Mouse (Mus musculus) hindbrain, embryonic 11.5 days (tissue): ENCODE results near the gene Trim2. TPM values are rescaled to one million over a fixed set of nuclear protein-coding genes. Genes with fewer than 3 reads are reported as not detected.
A peak's percentile ranks its signal among the peaks of the same experiment; 100 is the strongest.

Experiments
- ATAC-seq: fragments of 200-750 bp; cut with Nextera tagmentation; 2 replicates; pipeline ENCODE4 v1.8.0; 2017; ENCODE audit warnings: mild to moderate bottlenecking, moderate TSS enrichment, moderate library complexity; ENCODE audit not compliant: low FRiP score
- DNase-seq: peaks from one replicate; pipeline ENCODE4 v3.0.0-alpha.2; 2015; ENCODE audit warnings: low spot score
- H3K27ac ChIP-seq: fragments of 300-500 bp; sonication (generic); 2 replicates; pipeline ENCODE4 v1.5.1; 2014; ENCODE audit warnings: mild to moderate bottlenecking, low read depth, low read length
- H3K27me3 ChIP-seq: fragments of 300-500 bp; sonication (generic); 2 replicates; pipeline ENCODE4 v1.6.1; 2014; ENCODE audit warnings: mild to moderate bottlenecking, low read length, moderate library complexity, mixed read lengths; ENCODE audit not compliant: control insufficient read depth, insufficient read depth
- H3K36me3 ChIP-seq: fragments of 300-500 bp; sonication (generic); 2 replicates; pipeline ENCODE4 v1.6.1; 2014; ENCODE audit warnings: mild to moderate bottlenecking, low read length, moderate library complexity, mixed read lengths; ENCODE audit not compliant: control insufficient read depth, insufficient read depth
- H3K4me1 ChIP-seq: fragments of 300-500 bp; sonication (generic); replicated peaks from 2 replicates; pipeline ENCODE4 v1.6.1; 2014; ENCODE audit warnings: low read length, mixed read lengths; ENCODE audit not compliant: control insufficient read depth, insufficient read depth
- H3K4me2 ChIP-seq: fragments of 300-500 bp; sonication (generic); replicated peaks from 2 replicates; pipeline ENCODE4 v1.6.1; 2014; ENCODE audit warnings: mild to moderate bottlenecking, low read depth, low read length
- H3K4me3 ChIP-seq: fragments of 300-500 bp; sonication (generic); 2 replicates; pipeline ENCODE4 v1.5.1; 2014; ENCODE audit warnings: low read depth, low read length
- H3K9ac ChIP-seq: fragments of 300-500 bp; sonication (generic); 2 replicates; pipeline ENCODE4 v1.6.1; 2014; ENCODE audit warnings: low read depth, low read length
- H3K9me3 ChIP-seq: fragments of 300-500 bp; sonication (generic); 2 replicates; pipeline ENCODE4 v1.6.1; 2016; ENCODE audit warnings: low read length; ENCODE audit not compliant: control insufficient read depth
- WGBS: fragments of 180-500 bp; shearing (Covaris S2); extraction: QIAGEN DNeasy Blood & Tissue Kit; methylation state at CpG from one replicate; pipeline ENCODE4 v1.1.7; 2014; 5-methylcytosine and 5-hydroxymethylcytosine counted together
- polyA plus RNA-seq: library from polyadenylated mRNA; unstranded; fragments of >200 nt; fragmentation: Nextera tagmentation; extraction: Ambion mirVana; gene quantifications from 2 replicates; pipeline ENCODE4 v1.2.1, GENCODE M21; 2014

The Trim2 gene
- polyA plus RNA-seq, 1 experiment from 2014 or later = 104 TPM

GRCm38 (mm10) chr3:84260024-84260535, 46.6 kb downstream of the Trim2 start:
- ATAC-seq (peak; percentile 47; the same call in 1 of the 2 replicates), DNase-seq (peak; percentile 32)
- Histone ChIP-seq H3K36me3 (no peaks in the 10 kb centered on the region), H3K27me3 (no peaks in the 10 kb centered on the region), H3K9ac (peak overlapping the region; percentile 60), H3K4me3 (peak overlapping the region; percentile 48), H3K27ac (peak overlapping the region; percentile 39), H3K4me2 (peak overlapping the region; percentile 85), H3K4me1 (peaks cover 14% of the 10 kb centered on the region), H3K9me3 (no peaks in the 10 kb centered on the region)
- WGBS = 3% methylated on average over 7 of the region's 8 CpGs

GRCm38 (mm10) chr3:84259281-84260023, 47.2 kb downstream of the Trim2 start:
- no peaks in the 10 kb centered on the region for H3K9me3 ChIP-seq
- H3K9ac ChIP-seq = peak overlapping the region; percentile 60
- H3K27me3 ChIP-seq = no peaks in the 10 kb centered on the region
- WGBS = under 1% methylated on average over 74 of the region's 74 CpGs
- peaks cover 10% of the 10 kb centered on the region for H3K4me1 ChIP-seq
- peak; percentile 75 for DNase-seq
- peak overlapping the region; percentile 85 for H3K4me2 ChIP-seq
- peak; percentile 77 for ATAC-seq
- H3K36me3 ChIP-seq = no peaks in the 10 kb centered on the region
- peak overlapping the region; percentile 48 for H3K4me3 ChIP-seq
- peak overlapping the region; percentile 39 for H3K27ac ChIP-seq

GRCm38 (mm10) chr3:84258518-84259031, 48.1 kb downstream of the Trim2 start:
- no peak overlapping the region for H3K27ac ChIP-seq
- peak overlapping the region; percentile 60; the same call in 1 of the 2 replicates for H3K9ac ChIP-seq
- no peaks in the 10 kb centered on the region for H3K27me3 ChIP-seq
- H3K4me1 ChIP-seq = peaks cover 9% of the 10 kb centered on the region
- no peaks in the 10 kb centered on the region for H3K9me3 ChIP-seq
- whole genome bisulfite sequencing = 7% methylated on average over 13 of the region's 13 CpGs
- peak overlapping the region; percentile 85 for H3K4me2 ChIP-seq
- peak; percentile 48 for DNase-seq
- H3K36me3 ChIP-seq = no peaks in the 10 kb centered on the region
- ATAC-seq = no peak
- H3K4me3 ChIP-seq = peak overlapping the region; percentile 48

- no peaks in the 10 kb centered on the region for H3K9me3 ChIP-seq
- H3K4me3 ChIP-seq = peak overlapping the region; percentile 48; the same call in 1 of the 2 replicates
- no peak for ATAC-seq
- H3K4me1 ChIP-seq = peaks cover 10% of the 10 kb centered on the region
- peak; percentile 25 for DNase-seq
- H3K27me3 ChIP-seq = no peaks in the 10 kb centered on the region
- H3K27ac ChIP-seq = no peak overlapping the region
- no peaks in the 10 kb centered on the region for H3K36me3 ChIP-seq
- peak overlapping the region; percentile 85 for H3K4me2 ChIP-seq
- no peak overlapping the region; the same call in 1 of the 2 replicates for H3K9ac ChIP-seq
- WGBS = 28% methylated on average over 10 of the region's 10 CpGs
Observed at GRCm38 (mm10) chr3:84257989-84258517, 48.6 kb downstream of the Trim2 start.

GRCm38 (mm10) chr3:84254520-84254878, 52.2 kb downstream of the Trim2 start:
- Histone ChIP-seq H3K4me1 (peaks cover 7% of the 10 kb centered on the region; the same call in 1 of the 2 replicates), H3K27ac (no peak overlapping the region), H3K9ac (no peak overlapping the region), H3K36me3 (no peaks in the 10 kb centered on the region), H3K9me3 (no peaks in the 10 kb centered on the region), H3K27me3 (no peaks in the 10 kb centered on the region), H3K4me2 (no peak overlapping the region), H3K4me3 (no peak overlapping the region)
- WGBS = 96% methylated on average over 2 of the region's 2 CpGs
- no peak for DNase-seq
- ATAC-seq = no peak

- DNase-seq (no peak), ATAC-seq (no peak)
- no peaks in the 10 kb centered on the region for H3K27me3 ChIP-seq
- H3K27ac ChIP-seq = 0 out of 2 replicates have a peak overlapping the region, but pooled peaks have one; percentile 3
- H3K36me3 ChIP-seq = no peaks in the 10 kb centered on the region
- peaks cover 7% of the 10 kb centered on the region; the same call in 1 of the 2 replicates for H3K4me1 ChIP-seq
- WGBS = 48% methylated on average over 9 of the region's 9 CpGs
- H3K9me3 ChIP-seq = no peaks in the 10 kb centered on the region
- H3K4me3 ChIP-seq = no peak overlapping the region
- no peak overlapping the region for H3K9ac ChIP-seq
- H3K4me2 ChIP-seq = no peak overlapping the region
Observed at GRCm38 (mm10) chr3:84253655-84254519, 52.8 kb downstream of the Trim2 start.

- Histone ChIP-seq H3K27me3 (no peaks in the 10 kb centered on the region), H3K4me3 (no peak overlapping the region), H3K36me3 (no peaks in the 10 kb centered on the region), H3K9me3 (no peaks in the 10 kb centered on the region), H3K4me1 (peaks cover 7% of the 10 kb centered on the region; the same call in 1 of the 2 replicates), H3K4me2 (no peak overlapping the region), H3K9ac (no peak overlapping the region), H3K27ac (peak overlapping the region; percentile 48)
- DNase-seq (no peak), ATAC-seq (peak; percentile 44)
- 74% methylated on average over 11 of the region's 11 CpGs for WGBS
Observed at GRCm38 (mm10) chr3:84252776-84253654, 53.7 kb downstream of the Trim2 start.
